Mouse (Mus musculus): Measurements from ENCODE around the gene Igsf3.

DNA sequence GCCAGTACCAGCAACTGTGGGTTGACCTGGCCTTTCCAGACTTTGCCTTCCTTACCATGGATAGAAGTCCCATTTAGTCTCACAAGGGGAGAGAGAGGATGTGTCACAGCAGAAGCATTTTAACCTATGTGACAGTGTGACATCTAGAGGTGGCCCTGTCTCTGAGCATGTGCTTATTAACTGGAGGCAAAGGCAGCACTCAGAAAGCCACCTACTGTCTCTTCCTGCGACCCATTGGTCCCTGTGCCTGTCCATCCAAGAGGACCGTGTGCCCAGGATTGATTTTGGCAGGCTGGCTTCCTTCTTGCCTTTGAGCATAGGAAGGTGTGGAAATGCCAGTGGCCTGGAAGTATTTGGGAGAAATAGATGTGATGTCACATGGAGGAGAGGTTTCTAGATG is 22.0 kb downstream of the Igsf3 start:
- TF ChIP-seq ZNF384 (IDR thresholded peaks at IDR 0.05; ENCODE audit: low read depth, low read length): no peak
- no peak for TF ChIP-seq CTCF (IDR thresholded peaks at IDR 0.05 in 2 of 3, conservative IDR thresholded peaks at IDR 0.05 in 1 of 3; ENCODE audit: control insufficient read depth in 1 of 3, insufficient read depth in 1 of 3, low read depth in 2 of 3, low read length in 3 of 3, poor library complexity in 1 of 3, severe bottlenecking in 1 of 3)
- TF ChIP-seq UBTF (IDR thresholded peaks at IDR 0.05; ENCODE audit: borderline replicate concordance, insufficient read depth, low read depth, low read length): no peak
- no peak for TF ChIP-seq POLR2A (IDR thresholded peaks at IDR 0.05; ENCODE audit: control insufficient read depth in 1 of 2, insufficient read depth in 1 of 2, low read depth in 1 of 2, low read length in 2 of 2, poor library complexity in 1 of 2)
- no peak for TF ChIP-seq HCFC1 (IDR thresholded peaks at IDR 0.05; ENCODE audit: low read depth, low read length)
- no peak for TF ChIP-seq GATA1 (IDR thresholded peaks at IDR 0.05; ENCODE audit: low read depth, low read length)
- no peak for TF ChIP-seq USF1 (IDR thresholded peaks at IDR 0.05; ENCODE audit: low read depth, low read length)
- TF ChIP-seq ZMIZ1 (IDR thresholded peaks at IDR 0.05; ENCODE audit: low read depth, low read length): no peak
- no peak for TF ChIP-seq EP300 (IDR thresholded peaks at IDR 0.05; ENCODE audit: low read depth in 1 of 2, low read length in 2 of 2)
- no peak for TF ChIP-seq SMC3 (IDR thresholded peaks at IDR 0.05; ENCODE audit: low read depth, low read length)
- TF ChIP-seq E2F4 (IDR thresholded peaks at IDR 0.05; ENCODE audit: borderline replicate concordance, low read depth, low read length): no peak
- no peak for TF ChIP-seq GABPA (IDR thresholded peaks at IDR 0.05; ENCODE audit: low read depth, low read length)
